Mouse (Mus musculus) cerebellum, adult 9-11 months (tissue): ENCODE results near the gene Pla2g1b.

Experiments
- DNase-seq: peaks from one replicate; pipeline ENCODE4 v3.0.0; 2022

Pla2g1b gene

GRCm38 (mm10) chr5:115447108-115447507 lies 19.0 kb upstream of the Pla2g1b start:
- no peak for DNase-seq

GRCm38 (mm10) chr5:115449247-115449646 lies 16.8 kb upstream of the Pla2g1b start:
- DNase-seq, result no peak

GRCm38 (mm10) chr5:115450410-115451317 lies 15.4 kb upstream of the Pla2g1b start:
- no peak for DNase-seq

- no peak for DNase-seq
Observed at GRCm38 (mm10) chr5:115454422-115455090, 11.5 kb upstream of the Pla2g1b start.

- no peak for DNase-seq
Observed at GRCm38 (mm10) chr5:115455838-115456237, 10.2 kb upstream of the Pla2g1b start.

- DNase-seq, result no peak
Observed at GRCm38 (mm10) chr5:115458918-115459317, 7.1 kb upstream of the Pla2g1b start.

GRCm38 (mm10) chr5:115464408-115465115 lies 1.5 kb upstream of the Pla2g1b start:
- no peak for DNase-seq

GRCm38 (mm10) chr5:115469791-115470190 lies 3.7 kb downstream of the Pla2g1b start:
- DNase-seq, result no peak

GRCm38 (mm10) chr5:115470766-115471531 lies 4.9 kb downstream of the Pla2g1b start:
- DNase-seq, result no peak

GRCm38 (mm10) chr5:115473191-115473590 lies 7.1 kb downstream of the Pla2g1b start:
- DNase-seq, result no peak

- no peak for DNase-seq
Observed at GRCm38 (mm10) chr5:115474174-115474828, 8.2 kb downstream of the Pla2g1b start.

- DNase-seq, result peak; percentile 66
Observed at GRCm38 (mm10) chr5:115475337-115476106, 9.5 kb downstream of the Pla2g1b start.

GRCm38 (mm10) chr5:115476107-115476727 lies 10.2 kb downstream of the Pla2g1b start:
- DNase-seq, result no peak

- DNase-seq, result peak; percentile 34
Observed at GRCm38 (mm10) chr5:115479561-115479960, 13.5 kb downstream of the Pla2g1b start.

- peak; percentile 62 for DNase-seq
Observed at GRCm38 (mm10) chr5:115480101-115480500, 14.0 kb downstream of the Pla2g1b start.

GRCm38 (mm10) chr5:115482390-115483265 lies 16.6 kb downstream of the Pla2g1b start:
- peak; percentile 59 for DNase-seq

- peak; percentile 33 for DNase-seq
Observed at GRCm38 (mm10) chr5:115483385-115483784, 17.3 kb downstream of the Pla2g1b start.

GRCm38 (mm10) chr5:115483947-115484920 lies 18.2 kb downstream of the Pla2g1b start, which contains the start of gene Sirt4:
Gene Sirt4, minus strand, starts transcription at chr5:115484725.
- DNase-seq, result peak; percentile 94
